Mouse (Mus musculus) forebrain, postnatal 0 days (tissue): ENCODE results near the gene Nme7. TPM values are rescaled to one million over a fixed set of nuclear protein-coding genes. Genes with fewer than 3 reads are reported as not detected.

Experiments
- ATAC-seq: fragments of 200-750 bp; cut with Nextera tagmentation; 2 replicates; pipeline ENCODE4 v1.8.0; 2017; ENCODE audit warnings: mild to moderate bottlenecking, moderate library complexity
- DNase-seq: peaks from one replicate; pipeline ENCODE4 v3.0.0-alpha.2; 2015
- H3K27ac ChIP-seq: fragments of 300-500 bp; sonication (generic); 2 replicates; pipeline ENCODE4 v1.5.1; 2014; ENCODE audit warnings: low read depth, mild to moderate bottlenecking, antibody characterized with exemption, low read length, moderate library complexity, mixed read lengths
- H3K27me3 ChIP-seq: fragments of 300-500 bp; sonication (generic); 2 replicates; pipeline ENCODE4 v1.6.1; 2014; ENCODE audit warnings: mild to moderate bottlenecking, low read length, mixed read lengths; ENCODE audit not compliant: insufficient read depth
- H3K36me3 ChIP-seq: fragments of 300-500 bp; sonication (generic); 2 replicates; pipeline ENCODE4 v1.6.1; 2014; ENCODE audit warnings: mild to moderate bottlenecking, moderate library complexity; ENCODE audit not compliant: insufficient read depth
- H3K4me1 ChIP-seq: fragments of 300-500 bp; sonication (generic); 2 replicates; pipeline ENCODE4 v1.6.1; 2014; ENCODE audit warnings: antibody characterized with exemption; ENCODE audit not compliant: insufficient read depth
- H3K4me2 ChIP-seq: fragments of 300-500 bp; sonication (generic); 2 replicates; pipeline ENCODE4 v1.6.1; 2014; ENCODE audit warnings: low read depth, mild to moderate bottlenecking, moderate library complexity
- H3K4me3 ChIP-seq: fragments of 300-500 bp; sonication (generic); 2 replicates; pipeline ENCODE4 v1.5.1; 2014; ENCODE audit warnings: low read depth, low read length, mixed read lengths
- H3K9ac ChIP-seq: fragments of 300-500 bp; sonication (generic); 2 replicates; pipeline ENCODE4 v1.6.1; 2014; ENCODE audit warnings: mild to moderate bottlenecking
- H3K9me3 ChIP-seq: fragments of 300-500 bp; sonication (generic); 2 replicates; pipeline ENCODE4 v1.6.1; 2016; ENCODE audit warnings: low read length
- CTCF ChIP-seq: sonication (generic); IDR thresholded peaks from 2 replicates; pipeline ENCODE4 v1.5.1; 2016; ENCODE audit warnings: antibody characterized with exemption, control low read depth, low read depth
- WGBS: fragments of 180-500 bp; shearing (Covaris S2); extraction: QIAGEN DNeasy Blood & Tissue Kit; methylation state at CpG from one replicate; pipeline ENCODE4 v1.1.7; 2014; 5-methylcytosine and 5-hydroxymethylcytosine counted together
- polyA plus RNA-seq: library from polyadenylated mRNA; unstranded; fragments of >200 nt; fragmentation: Nextera tagmentation; extraction: Ambion mirVana; gene quantifications from 2 replicates; pipeline ENCODE4 v1.2.1, GENCODE M21; 2015
- total RNA-seq: library from RNA; depleted of rRNA; stranded (reverse); fragments of >200 nt; gene quantifications from 2 replicates; pipeline ENCODE4 v1.2.3, GENCODE M21; 2014

The Nme7 gene
- total and polyA plus RNA-seq, 2 experiments from 2014 or later, result 32.1 to 37.7 TPM

GRCm38 (mm10) chr1:164412906-164413305 is 109.0 kb downstream of the Nme7 start:
- H3K9ac ChIP-seq, result no peak overlapping the region
- DNase-seq (no peak), ATAC-seq (no peak)
- no peak overlapping the region for H3K4me2 ChIP-seq
- no peak overlapping the region for H3K27ac ChIP-seq
- H3K9me3 ChIP-seq, result no peaks in the 10 kb centered on the region
- WGBS, result 99% methylated on average over 9 of the region's 9 CpGs
- H3K4me1 ChIP-seq, result no peaks in the 10 kb centered on the region
- H3K4me3 ChIP-seq, result no peak overlapping the region
- H3K36me3 ChIP-seq, result no peaks in the 10 kb centered on the region
- no peaks in the 10 kb centered on the region for H3K27me3 ChIP-seq
- TF ChIP-seq CTCF, result no peak

GRCm38 (mm10) chr1:164413608-164414007 is 109.7 kb downstream of the Nme7 start:
- Histone ChIP-seq H3K27me3 (no peaks in the 10 kb centered on the region), H3K9ac (no peak overlapping the region), H3K4me3 (no peak overlapping the region), H3K4me2 (no peak overlapping the region), H3K4me1 (no peaks in the 10 kb centered on the region), H3K36me3 (no peaks in the 10 kb centered on the region), H3K27ac (no peak overlapping the region), H3K9me3 (no peaks in the 10 kb centered on the region)
- ATAC-seq (no peak), DNase-seq (no peak)
- 95% methylated on average over 11 of the region's 11 CpGs for WGBS
- no peak for TF ChIP-seq CTCF

- Histone ChIP-seq H3K9ac (no peak overlapping the region), H3K4me2 (no peak overlapping the region), H3K36me3 (no peaks in the 10 kb centered on the region), H3K4me3 (no peak overlapping the region), H3K27ac (no peak overlapping the region), H3K27me3 (no peaks in the 10 kb centered on the region), H3K9me3 (no peaks in the 10 kb centered on the region), H3K4me1 (no peaks in the 10 kb centered on the region)
- no peak for DNase-seq
- no peak for TF ChIP-seq CTCF
- WGBS, result 85% methylated on average over 2 of the region's 2 CpGs
- no peak for ATAC-seq
These were observed 111.4 kb downstream of the Nme7 start for GRCm38 (mm10) chr1:164415347-164415751.

- Histone ChIP-seq H3K4me2 (no peak overlapping the region), H3K4me1 (no peaks in the 10 kb centered on the region), H3K27me3 (no peaks in the 10 kb centered on the region), H3K9ac (no peak overlapping the region), H3K36me3 (no peaks in the 10 kb centered on the region), H3K9me3 (no peaks in the 10 kb centered on the region), H3K4me3 (no peak overlapping the region), H3K27ac (no peak overlapping the region)
- 91% methylated on average over 12 of the region's 12 CpGs for WGBS
- ATAC-seq, result no peak
- no peak for TF ChIP-seq CTCF
- no peak for DNase-seq
These were observed 112.9 kb downstream of the Nme7 start for GRCm38 (mm10) chr1:164416692-164417394.

GRCm38 (mm10) chr1:164417604-164418003 is 113.7 kb downstream of the Nme7 start:
- 77% methylated on average over 3 of the region's 3 CpGs for WGBS

GRCm38 (mm10) chr1:164418320-164418719 is 114.4 kb downstream of the Nme7 start:
- Histone ChIP-seq H3K4me1 (no peaks in the 10 kb centered on the region), H3K27ac (no peak overlapping the region), H3K4me3 (no peak overlapping the region), H3K9me3 (no peaks in the 10 kb centered on the region), H3K36me3 (no peaks in the 10 kb centered on the region), H3K9ac (no peak overlapping the region), H3K4me2 (no peak overlapping the region), H3K27me3 (no peaks in the 10 kb centered on the region)
- DNase-seq (no peak), ATAC-seq (no peak)
- TF ChIP-seq CTCF, result no peak
- 90% methylated on average over 10 of the region's 10 CpGs for WGBS

More at GRCm38 (mm10) chr1:164417604-164418003, 113.7 kb downstream of the Nme7 start:
- Histone ChIP-seq H3K9ac (no peak overlapping the region), H3K4me3 (no peak overlapping the region), H3K4me1 (no peaks in the 10 kb centered on the region), H3K27ac (no peak overlapping the region), H3K27me3 (no peaks in the 10 kb centered on the region), H3K36me3 (no peaks in the 10 kb centered on the region), H3K9me3 (no peaks in the 10 kb centered on the region), H3K4me2 (no peak overlapping the region)
- no peak for DNase-seq
- no peak for TF ChIP-seq CTCF
- ATAC-seq, result no peak

- no peak for ATAC-seq
- Histone ChIP-seq H3K36me3 (no peaks in the 10 kb centered on the region), H3K27me3 (no peaks in the 10 kb centered on the region), H3K27ac (no peak overlapping the region), H3K9ac (no peak overlapping the region), H3K4me2 (no peak overlapping the region), H3K9me3 (no peaks in the 10 kb centered on the region), H3K4me1 (no peaks in the 10 kb centered on the region), H3K4me3 (no peak overlapping the region)
- WGBS, result 89% methylated on average over 8 of the region's 8 CpGs
- no peak for TF ChIP-seq CTCF
- DNase-seq, result no peak
These were observed 115.5 kb downstream of the Nme7 start for GRCm38 (mm10) chr1:164419401-164419800.
